Mouse (Mus musculus) limb, embryonic 11.5 days (tissue): ENCODE results near the gene Macrod1. TPM values are rescaled to one million over a fixed set of nuclear protein-coding genes. Genes with fewer than 3 reads are reported as not detected.

ENCODE experiments used
- polyA plus RNA-seq: library from polyadenylated mRNA; unstranded; fragments of >200 nt; fragmentation: Nextera tagmentation; extraction: Ambion mirVana; gene quantifications from 2 replicates; pipeline ENCODE4 v1.2.1, GENCODE M21; 2014

Macrod1 gene
- polyA plus RNA-seq, 1 experiment from 2014 or later: 4.1 TPM

Other genes with a start within 250 kb of the Macrod1 start
- 4.2 and 4.6 TPM in 2 replicates for gene Rps6ka4, start 216.2 kb upstream of the Macrod1 start, polyA plus RNA-seq
- 0.11 and 0.16 TPM in 2 replicates for gene Ccdc88b, start 198.6 kb upstream of the Macrod1 start, polyA plus RNA-seq
- 173 and 177 TPM in 2 replicates for gene Trmt112, start 147.1 kb upstream of the Macrod1 start, polyA plus RNA-seq
- 74.7 and 90.5 TPM in 2 replicates for gene Prdx5, start 146.7 kb upstream of the Macrod1 start, polyA plus RNA-seq
- gene Esrra, start 135.0 kb upstream of the Macrod1 start, polyA plus RNA-seq: 1.9 and 3.3 TPM in 2 replicates
- gene Catsperz, start 131.4 kb upstream of the Macrod1 start, polyA plus RNA-seq: 0.71 and 1.3 TPM in 2 replicates
- gene Kcnk4, start 122.3 kb upstream of the Macrod1 start, polyA plus RNA-seq: 0.24 and 0.31 TPM in 2 replicates
- gene Bad, start 114.9 kb upstream of the Macrod1 start, polyA plus RNA-seq: 50.2 and 51.7 TPM in 2 replicates
- 19.1 and 22.6 TPM in 2 replicates for gene Gpr137, start 114.3 kb upstream of the Macrod1 start, polyA plus RNA-seq
- 282 and 293 TPM in 2 replicates for gene Ppp1r14b, start 81.8 kb upstream of the Macrod1 start, polyA plus RNA-seq
- gene Plcb3, start 80.3 kb upstream of the Macrod1 start, polyA plus RNA-seq: 24.4 and 27.7 TPM in 2 replicates
- 70.9 and 72.7 TPM in 2 replicates for gene Fkbp2, start 76.3 kb upstream of the Macrod1 start, polyA plus RNA-seq
- gene Vegfb, start 69.2 kb upstream of the Macrod1 start, polyA plus RNA-seq: 37.1 and 38.7 TPM in 2 replicates
- 15.0 and 20.7 TPM in 2 replicates for gene Dnajc4, start 64.2 kb upstream of the Macrod1 start, polyA plus RNA-seq
- gene Nudt22, start 60.7 kb upstream of the Macrod1 start, polyA plus RNA-seq: 18.3 and 22.3 TPM in 2 replicates
- gene Trpt1, start 60.7 kb upstream of the Macrod1 start, polyA plus RNA-seq: 8.9 and 9.7 TPM in 2 replicates
- gene Fermt3, start 37.3 kb upstream of the Macrod1 start, polyA plus RNA-seq: 7.1 and 7.3 TPM in 2 replicates
- 448 and 453 TPM in 2 replicates for gene Stip1, start 16.8 kb upstream of the Macrod1 start, polyA plus RNA-seq
- 3.0 and 3.9 TPM in 2 replicates for gene Flrt1, start 48.9 kb downstream of the Macrod1 start, polyA plus RNA-seq
- 247 and 260 TPM in 2 replicates for gene Otub1, start 149.5 kb downstream of the Macrod1 start, polyA plus RNA-seq
- 807 and 830 TPM in 2 replicates for gene Cox8a, start 160.8 kb downstream of the Macrod1 start, polyA plus RNA-seq
- 83.9 and 85.1 TPM in 2 replicates for gene Naa40, start 184.4 kb downstream of the Macrod1 start, polyA plus RNA-seq
- 22.6 and 30.0 TPM in 2 replicates for gene Rcor2, start 210.5 kb downstream of the Macrod1 start, polyA plus RNA-seq